Mouse (Mus musculus) naive thymus-derived CD4-positive, alpha-beta T cell, adult 2 months (primary cell): ENCODE measurements at regions not wholly inside any gene's neighbourhood (a gene's known extent, or its start where the extent isn't known, plus 50 kb on each side); places are given as distances from the start of the nearest gene placed in this dataset.

Experiments
- DNase-seq: peaks from one replicate; pipeline ENCODE4 v3.0.0-alpha.2; 2011; ENCODE audit warnings: low read depth

DNA sequence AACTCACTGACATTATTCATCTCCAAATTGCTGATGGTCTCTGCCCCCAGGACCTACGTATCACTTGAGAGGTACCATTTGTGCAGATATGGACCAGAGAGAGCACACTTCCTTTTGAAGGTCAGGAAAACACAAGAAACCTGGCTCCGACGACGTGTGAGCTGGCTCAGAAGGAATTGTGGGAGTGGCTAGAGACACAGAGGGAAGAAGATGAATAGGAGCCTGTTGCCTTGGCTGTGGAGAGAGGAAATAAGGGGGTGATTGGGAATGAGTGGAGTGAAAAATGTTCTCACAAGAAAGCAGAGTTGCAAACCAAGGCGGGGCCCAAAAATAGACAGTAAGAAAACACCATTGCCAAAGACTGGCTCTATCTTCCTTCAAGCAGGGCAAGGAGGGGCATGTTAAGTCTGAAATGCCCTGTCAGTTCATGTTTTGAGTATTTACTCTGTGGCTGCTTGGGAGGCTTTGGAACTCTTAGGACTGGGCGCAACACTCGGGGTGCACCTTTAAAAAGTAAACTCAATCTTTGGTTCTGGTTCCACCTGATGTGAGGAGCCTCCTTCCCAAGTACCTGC is 111.6 kb upstream of the Mylip start:
- no peak for DNase-seq

DNA sequence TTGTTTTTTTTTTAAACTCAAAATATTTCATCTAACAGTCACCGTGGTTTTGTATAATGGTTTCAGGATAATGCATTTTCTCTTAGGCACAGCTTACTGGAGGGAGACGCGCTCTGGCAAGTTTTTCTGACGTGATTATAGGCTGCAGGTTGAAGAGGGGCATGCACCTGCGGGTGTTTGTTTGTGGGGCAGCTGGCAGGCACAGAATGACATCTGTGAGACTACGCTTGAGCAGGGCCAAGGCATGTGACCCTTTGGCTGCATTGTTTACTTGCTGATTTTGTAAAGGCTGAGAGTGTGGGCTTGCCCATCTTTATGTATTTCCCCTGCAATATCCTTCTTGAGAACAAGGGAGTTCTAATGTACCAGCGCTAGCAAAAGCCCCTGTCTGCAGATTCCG is 108.4 kb upstream of the Mylip start:
- DNase-seq: no peak

DNA sequence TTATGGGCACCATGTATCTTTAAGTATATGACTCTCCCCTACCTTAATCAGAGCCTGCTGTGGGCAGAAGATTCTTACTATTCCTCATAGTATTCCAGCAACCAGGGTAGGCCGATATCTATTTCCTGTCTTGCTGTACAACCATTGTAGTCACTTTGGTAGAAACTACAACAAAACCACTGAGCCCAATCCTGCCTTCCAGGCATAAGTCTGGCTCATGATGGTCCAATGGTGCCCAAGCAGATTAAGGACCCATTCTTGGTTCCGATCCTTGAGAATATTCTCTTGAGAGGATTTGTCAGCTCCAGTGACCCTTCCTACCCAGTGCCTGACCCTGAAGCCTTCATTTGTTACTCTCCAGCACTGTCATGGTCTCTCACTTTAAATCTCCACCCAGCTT is 102.9 kb upstream of the Mylip start:
- no peak for DNase-seq

DNA sequence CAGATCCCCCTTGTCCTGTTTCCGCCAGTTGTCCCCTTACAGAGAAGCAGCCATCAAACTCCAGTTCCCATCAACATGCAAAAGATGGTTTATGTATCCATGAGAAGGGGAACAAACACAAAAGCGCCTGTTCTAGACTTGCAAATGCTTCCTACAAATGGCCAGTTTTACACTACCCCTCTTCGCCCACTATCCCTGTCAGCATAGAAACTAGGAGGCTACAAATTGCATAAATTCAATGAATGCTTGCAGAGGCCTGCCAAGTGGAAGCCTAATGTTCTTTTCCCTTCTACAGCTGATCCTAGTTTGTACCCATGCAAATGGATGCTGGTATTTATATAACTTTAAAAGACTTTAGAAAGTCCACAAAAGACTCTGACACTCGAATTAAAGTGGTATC is 102.3 kb upstream of the Mylip start:
- no peak for DNase-seq

DNA sequence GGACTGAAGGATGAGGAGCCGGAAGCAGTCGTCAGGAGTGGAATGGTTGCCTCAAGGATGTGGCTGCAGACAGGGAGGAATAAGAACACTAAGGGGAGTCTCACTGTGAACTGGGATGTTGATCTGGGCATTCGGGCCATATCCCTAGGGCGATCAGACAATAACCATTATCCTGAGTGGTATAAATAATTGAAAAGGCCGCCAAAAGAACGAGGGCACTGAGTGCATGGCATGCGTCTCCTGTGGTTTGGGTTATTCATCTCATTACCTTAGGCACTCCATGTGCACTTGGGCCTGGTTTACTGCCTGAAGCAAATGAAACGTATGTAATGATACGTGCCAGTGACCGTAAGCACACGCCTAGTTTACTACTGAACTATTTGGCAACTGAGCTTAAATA is 99.6 kb upstream of the Mylip start:
- no peak for DNase-seq

DNA sequence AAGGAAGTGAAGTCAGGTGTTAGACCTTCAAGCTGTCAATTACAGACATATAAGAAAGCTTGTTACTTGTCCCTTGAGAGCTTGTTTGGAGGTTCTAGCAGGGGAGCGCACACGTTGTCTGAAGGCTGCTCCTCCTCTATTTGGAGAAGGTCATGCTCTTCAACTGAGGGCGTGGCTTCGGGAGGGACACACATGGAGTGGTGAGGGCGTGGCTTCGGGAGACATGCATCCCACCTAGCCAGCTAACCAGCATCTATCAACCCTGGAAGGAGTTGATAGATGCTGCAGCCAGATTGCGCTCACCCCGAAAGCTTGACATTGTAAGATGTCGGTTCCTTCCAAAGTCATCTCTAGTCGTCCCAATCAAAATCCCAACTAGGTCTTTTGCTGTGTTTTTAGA is 94.9 kb upstream of the Mylip start:
- DNase-seq: no peak

DNA sequence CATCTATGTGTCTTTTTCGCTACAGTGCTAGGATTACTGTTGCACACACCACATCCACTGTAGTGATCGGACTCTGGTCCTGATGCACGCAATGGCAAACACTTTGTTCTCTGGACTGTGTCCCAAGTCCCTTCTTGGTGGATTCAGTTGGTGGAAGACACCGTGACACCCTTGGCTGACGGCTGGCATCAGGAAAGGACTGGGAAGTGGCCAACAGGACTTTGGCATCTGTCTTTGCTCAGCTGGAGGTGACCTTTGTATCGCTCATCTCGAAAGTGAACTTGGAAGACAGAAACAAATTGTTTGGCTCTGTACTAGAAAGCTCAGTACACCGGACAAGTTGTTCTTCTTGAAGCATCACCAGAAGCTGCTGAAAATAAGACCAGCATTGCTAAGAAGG is 88.9 kb upstream of the Mylip start:
- DNase-seq: no peak

DNA sequence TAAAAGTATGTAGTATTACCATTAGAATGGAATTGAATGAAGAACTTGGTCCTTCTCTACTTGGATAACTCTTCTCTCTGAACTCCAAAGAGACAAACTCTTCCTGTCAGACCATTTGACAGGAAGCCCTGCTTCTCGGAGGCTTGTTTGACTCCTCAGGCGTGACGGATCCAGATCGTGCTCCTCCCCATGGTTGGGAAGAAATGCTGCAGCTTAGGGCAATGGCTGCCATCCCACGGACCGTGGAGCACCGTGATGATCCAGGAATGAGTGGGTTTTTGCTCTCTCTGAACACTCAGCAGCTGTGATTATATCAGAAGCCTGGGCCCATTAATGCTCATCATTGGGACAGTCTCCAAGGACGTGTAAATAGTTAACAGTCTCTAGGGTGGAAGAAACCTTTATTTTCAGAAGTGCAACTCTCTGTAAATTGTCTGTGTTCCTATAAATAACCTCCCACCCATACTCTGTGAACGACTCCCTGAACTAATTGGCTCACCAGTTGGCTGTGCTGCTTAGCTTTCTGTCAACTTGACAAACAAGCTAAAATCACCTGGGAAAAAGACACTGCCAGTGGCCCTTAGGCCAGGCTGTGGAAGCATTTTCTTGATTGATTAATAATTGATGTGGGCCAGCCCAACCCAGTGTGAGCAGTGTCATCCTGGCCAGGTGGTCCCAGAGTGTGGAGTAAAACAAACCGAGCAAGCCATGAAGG is 88.2 kb upstream of the Mylip start:
- DNase-seq: no peak

DNA sequence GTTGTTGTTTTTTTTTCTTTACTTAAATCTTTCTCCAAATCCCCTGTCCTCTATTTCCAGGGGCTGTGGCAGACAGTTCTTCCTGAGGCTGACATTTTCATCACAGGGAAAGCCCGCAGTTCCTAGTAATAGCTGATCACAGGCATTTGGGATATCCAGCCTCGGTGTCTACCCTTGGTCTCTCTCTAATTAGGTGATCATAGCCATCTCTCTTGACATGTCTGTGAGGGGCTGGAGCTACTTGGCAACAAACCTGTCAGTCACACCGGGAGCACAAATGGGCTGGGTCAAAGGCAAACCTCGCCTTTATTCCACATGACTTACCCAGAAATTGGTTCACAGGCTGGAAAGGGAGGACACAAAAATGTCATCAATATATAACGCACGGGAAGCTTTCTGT is 86.7 kb upstream of the Mylip start:
- no peak for DNase-seq

DNA sequence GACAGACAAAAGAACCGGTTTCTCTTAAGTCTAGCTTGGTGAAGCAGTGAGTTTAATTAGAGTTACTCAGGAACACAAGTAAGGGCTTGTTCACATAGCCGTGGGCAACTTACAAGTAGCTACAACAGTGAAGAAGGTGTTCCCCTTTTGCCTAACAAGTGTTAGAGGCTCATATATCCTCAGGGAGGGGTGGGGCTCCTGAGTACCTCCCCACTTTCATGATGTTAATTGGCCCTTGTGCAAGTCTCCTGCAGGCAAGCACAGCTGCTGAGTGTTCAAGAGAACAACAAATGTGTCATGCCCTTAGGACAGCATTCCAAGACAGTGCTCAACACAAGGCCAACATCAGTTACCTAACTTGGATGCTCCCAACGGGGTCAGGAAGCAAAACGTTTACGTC is 83.4 kb upstream of the Mylip start:
- DNase-seq: no peak

DNA sequence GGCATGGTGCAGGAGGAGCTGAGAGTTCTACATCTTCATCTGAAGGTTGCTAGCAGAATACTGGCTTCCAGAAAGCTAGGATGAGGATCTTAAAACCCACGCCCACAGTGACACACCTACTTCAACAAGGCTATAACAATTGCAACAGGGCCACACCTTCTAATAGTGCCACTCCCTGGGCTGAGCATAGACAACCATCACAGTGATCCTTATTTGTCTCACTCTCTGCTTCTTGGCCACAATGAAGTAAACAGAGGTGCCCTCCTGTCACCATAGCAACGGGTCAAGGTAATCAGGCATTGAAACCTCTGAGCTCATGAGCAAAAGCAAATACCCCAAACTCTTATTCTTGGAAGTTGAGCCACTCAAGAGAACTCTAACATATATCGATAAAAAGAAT is 82.3 kb upstream of the Mylip start:
- DNase-seq: no peak

DNA sequence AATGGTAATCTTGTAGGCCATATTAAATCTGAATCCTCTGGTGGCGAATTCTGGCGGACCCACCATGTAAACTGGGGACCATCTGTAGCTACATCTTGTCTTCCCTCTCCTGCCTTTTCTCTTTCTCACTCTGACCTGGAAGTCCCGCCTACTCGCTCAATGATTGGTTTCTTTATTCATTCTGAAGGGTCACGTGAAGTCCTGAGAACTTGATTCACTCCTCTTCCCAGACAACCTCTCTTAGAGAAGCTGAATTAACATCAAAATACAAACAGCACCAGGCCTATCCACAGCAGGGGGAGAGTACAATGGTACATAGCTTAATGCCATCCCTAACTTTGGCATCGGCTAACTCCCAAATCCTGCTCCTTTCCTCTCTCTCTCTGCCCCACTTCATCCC is 69.9 kb upstream of the Mylip start:
- DNase-seq: no peak

DNA sequence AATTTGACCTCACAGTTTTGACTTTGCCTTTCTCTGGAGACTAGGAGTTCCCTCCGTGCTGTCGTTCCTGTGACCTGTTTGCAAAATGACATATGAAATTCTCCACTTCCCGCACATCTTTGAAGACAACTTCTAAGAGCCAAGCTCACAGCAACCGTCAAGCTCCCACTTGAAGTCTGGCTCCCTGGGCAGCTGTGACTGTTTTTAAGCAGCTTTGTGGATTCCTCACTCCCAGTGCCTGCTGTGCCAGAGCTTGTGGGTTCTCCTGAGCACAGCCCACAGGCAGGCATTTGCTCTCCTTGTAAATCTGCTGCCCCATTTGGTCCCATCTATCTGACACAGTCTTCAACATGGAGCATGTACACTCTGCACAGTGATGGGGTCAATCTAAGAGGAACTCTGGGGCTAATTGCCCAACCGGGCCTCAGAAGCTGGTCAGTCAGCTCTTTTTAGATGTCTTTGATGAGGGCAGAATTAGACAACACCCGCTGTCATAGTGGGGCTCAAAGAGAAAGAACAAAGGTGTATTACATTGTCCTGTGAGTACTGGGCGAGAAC is 63.7 kb upstream of the Mylip start:
- no peak for DNase-seq

DNA sequence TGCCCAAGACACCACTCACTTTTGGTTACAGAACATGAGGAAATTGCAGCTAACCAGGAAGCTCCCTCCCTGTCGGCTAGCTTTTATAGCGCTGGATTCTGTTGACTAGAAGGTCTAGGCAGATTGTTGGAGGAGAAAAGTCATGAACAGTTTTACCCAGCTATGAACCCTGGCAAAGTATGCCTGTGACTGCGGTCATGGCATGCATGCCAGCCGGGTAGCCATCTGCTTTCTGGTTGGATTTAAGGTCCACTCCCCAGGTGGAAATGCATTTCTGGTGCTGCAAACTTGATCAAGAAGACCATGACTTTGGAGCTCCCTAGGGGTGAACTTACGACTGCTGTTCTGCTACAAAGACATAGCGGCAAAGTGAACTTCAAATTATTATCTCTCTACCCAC is 62.8 kb upstream of the Mylip start:
- DNase-seq: no peak

DNA sequence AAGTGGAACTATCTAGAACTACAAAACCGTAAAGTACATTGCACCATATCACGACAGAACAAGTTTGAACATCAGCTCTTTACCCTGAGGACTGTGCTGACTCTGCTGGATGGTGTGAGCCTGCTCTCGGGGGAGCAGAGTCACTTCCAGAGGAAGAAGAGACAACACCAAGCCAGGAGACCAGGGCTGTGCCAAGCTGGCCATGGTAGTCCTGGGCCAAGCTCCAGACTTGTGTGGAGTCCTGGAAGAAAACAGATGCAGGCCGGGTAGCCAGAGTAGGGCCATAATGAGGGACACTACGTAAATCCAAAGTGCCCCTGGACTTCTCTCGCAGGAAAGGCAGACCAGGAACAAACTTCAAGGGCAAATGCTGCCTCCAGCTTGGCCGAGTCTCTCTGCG is 59.0 kb upstream of the Mylip start:
- DNase-seq: no peak

DNA sequence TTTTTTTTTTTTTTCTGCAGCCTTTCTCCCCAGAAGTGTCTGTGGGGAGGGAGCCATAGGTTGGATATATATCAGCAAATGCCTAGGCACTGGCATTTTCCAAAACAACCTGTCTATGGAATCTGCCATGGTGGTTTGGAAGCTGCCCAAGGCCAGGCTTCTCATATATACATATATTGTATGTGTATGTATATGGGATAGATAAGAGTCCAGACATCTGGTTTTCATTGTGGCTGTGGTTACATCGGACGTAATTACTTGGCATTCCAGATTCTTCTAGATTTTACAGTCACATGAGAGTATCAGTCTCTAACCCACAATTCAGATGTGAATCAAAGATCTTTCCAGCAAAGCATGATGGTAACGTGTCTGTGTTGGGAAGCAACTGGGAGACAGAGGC is 57.5 kb upstream of the Mylip start:
- no peak for DNase-seq

DNA sequence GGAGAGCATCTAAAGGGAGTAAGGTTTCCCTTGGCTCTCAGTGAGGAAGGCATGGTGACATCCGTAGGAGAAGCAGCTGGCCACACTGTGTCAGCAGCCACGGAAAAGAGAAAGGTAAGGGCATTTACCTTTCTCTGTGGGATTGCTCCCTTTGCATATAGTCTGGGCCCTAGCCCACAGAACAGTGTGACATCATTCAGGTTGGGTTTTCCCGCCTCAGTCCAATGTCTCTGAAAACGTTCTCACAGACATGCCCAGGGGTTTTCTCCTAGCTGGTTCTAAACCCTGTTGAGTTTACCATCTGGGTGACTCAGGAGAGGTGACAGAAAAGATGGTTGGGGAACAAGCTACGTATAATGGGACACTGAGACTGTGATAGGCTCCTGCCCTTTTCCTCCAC is 55.9 kb upstream of the Mylip start:
- DNase-seq: no peak
